Mouse (Mus musculus): Measurements from ENCODE around the gene Trim3.

Trim3 gene

GRCm38 (mm10) chr7:105633127-105633800 lies at the start of gene Trim3:
TSS of gene Trim3 (minus strand) at chr7:105633571.
- peak; percentile 89 for DNase-seq (ENCODE audit: low spot score)

DNA sequence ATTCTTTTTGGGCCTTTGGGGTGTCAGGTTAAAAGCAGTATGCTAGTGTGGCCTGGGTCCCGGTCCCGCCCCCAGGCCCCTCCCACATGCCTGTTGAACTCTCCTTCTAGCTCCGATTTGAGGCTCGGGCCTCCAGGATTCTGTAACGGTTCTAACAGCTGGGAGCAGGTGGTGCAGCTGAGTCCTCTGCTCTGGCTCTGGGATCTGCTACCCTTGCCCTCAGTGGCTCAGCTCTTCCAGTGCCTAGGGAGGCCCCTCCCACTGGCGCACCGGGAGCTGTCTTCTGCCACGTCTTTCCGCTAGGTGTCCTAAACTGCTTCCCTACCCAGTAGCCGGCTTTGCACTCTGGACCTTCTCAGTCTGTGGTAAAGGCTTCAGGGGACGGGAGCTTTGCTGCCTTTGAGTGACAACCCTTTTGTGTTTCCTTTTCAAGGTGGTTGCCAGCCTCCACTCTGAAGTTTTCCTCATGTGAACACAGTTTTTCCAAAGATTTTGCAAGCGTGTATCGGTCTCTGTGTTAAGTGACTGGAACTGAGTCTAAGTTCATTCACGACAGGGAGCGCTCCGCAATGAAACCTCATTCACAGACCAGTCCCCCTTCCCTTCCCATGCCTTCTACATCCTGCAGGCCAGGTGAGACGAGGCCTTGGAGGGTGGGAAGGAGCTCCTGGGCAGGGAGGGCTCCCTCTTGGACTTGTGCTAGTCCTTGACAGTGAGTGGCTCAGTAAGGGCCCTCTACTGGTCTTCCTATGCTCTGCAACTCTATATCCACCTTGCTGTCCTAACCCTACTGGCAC lies 17.5 kb upstream of the Trim3 start, which contains the start of gene Dnhd1:
Gene Dnhd1, plus strand, starts transcription at position 189 of the 797 bp plus-strand sequence.
- peak; percentile 54 for DNase-seq (ENCODE audit: low spot score)

GRCm38 (mm10) chr7:105641936-105642335 lies 8.6 kb upstream of the Trim3 start:
- no peak for DNase-seq (ENCODE audit: low spot score)

DNA sequence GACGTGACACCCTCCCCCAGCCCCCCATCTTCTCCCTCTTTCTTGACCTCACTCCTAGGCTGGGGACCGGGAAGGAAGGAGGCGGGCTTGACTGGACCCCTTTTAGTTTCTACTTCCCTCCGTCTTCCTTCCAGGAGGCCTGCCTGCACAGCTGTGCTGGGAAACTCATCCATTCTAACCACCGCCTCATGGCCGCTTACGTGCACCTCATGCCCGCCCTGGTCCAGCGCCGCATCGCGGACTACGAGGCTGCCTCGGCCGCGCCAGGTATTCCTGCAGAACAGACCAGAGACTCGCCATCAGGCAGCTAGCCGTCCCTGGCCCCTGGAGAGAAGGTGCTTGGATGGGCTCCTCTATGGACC lies 7.5 kb upstream of the Trim3 start:
- DNase-seq (ENCODE audit: low spot score), result no peak

- DNase-seq (ENCODE audit: low spot score), result peak; percentile 97
Measured at GRCm38 (mm10) chr7:105640233-105640893, 7.0 kb upstream of the Trim3 start, which contains the start of the genes Arfip2 and Gm45799. TSS of gene Arfip2 (minus strand) at chr7:105640416. TSS of gene Gm45799 (plus strand) at chr7:105640552.

DNA sequence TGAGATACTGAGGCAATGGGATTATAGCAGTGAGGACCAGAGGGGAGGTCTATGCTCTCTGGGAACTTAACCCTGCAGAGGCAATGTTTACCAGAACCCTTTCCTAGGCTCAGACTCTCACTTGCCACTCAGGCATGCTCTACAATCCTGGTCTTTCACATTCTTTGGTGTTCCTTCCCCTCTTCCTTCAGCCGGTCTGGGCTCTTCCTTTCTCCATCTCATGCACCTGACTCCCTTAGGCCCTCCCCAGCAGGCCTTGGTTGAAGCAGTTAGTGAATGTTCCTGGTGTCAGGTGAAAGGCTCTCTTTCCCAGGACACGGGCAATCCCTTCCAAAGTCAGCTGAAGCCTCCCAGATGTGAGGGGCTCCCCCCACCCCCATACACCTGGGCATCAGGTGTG lies 6.4 kb upstream of the Trim3 start, which contains the start of gene Timm10b:
Gene Timm10b, plus strand, starts transcription at position 301 of the 400 bp plus-strand sequence.
- no peak for DNase-seq (ENCODE audit: low spot score)

DNA sequence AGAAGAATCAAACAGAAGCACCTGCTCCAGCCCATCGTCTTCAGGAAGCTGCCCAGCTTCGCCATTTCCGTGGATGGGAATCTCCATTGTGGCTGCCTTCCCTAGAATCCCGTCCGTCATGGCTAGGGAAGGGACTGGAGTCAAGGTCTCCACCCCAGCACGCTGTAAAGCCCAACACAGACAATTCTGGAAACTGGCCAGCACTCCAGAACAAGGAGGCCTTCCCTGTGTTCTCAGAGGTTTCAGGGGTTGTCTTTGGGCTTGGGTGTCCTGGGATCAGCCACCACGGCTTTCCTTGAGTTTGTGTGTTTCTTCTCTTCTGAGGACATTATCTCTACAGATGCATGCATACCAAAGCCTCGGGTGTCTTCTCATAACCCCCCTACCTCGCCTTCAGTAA lies 5.9 kb upstream of the Trim3 start:
- no peak for DNase-seq (ENCODE audit: low spot score)

- no peak for DNase-seq (ENCODE audit: low spot score)
Measured at GRCm38 (mm10) chr7:105638776-105639175, 5.4 kb upstream of the Trim3 start.

GRCm38 (mm10) chr7:105635726-105636125 lies 2.4 kb upstream of the Trim3 start:
- DNase-seq (ENCODE audit: low spot score), result no peak

- no peak for DNase-seq (ENCODE audit: low spot score)
Measured at GRCm38 (mm10) chr7:105634272-105634920, 1.0 kb upstream of the Trim3 start.

DNA sequence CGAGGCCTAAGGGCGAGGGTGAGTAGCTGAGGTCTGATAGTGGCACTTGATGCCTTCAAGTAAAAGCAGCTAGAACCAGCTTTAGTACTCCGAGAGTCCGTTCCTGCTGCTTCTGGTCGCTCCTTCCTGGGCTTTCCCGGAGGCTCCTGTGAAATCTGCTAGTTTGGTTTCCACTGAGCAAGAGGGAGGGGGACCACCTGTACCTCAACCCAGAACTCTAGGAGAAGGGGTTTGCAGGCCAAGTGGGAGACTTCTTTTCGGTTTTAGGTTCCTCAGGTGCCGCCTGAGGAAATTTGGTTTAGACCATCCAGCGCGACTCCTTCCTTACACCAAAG lies 397 bp upstream of the Trim3 start:
- DNase-seq (ENCODE audit: low spot score), result no peak

DNA sequence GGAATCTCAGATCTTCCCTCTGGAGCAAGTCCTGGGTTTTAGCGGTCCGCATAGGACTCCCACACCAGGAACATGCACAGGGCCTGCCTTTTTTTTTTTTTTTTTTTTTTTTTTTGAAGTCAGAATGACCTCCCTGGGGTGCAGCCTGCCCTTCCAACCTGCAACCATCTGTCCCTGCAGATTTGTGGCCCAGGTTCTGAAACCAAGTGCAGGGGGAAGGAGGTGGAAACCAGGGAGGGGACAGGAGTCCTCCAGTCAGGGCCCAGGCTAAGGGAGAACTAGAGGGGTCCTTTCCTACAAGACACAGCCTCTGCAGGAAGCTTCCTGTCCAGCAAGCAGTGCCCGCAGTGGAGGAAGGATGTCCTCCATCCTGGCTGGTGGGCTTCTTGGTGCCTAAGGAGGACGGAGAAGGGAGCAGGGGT lies 809 bp downstream of the Trim3 start:
- no peak for DNase-seq (ENCODE audit: low spot score)

DNA sequence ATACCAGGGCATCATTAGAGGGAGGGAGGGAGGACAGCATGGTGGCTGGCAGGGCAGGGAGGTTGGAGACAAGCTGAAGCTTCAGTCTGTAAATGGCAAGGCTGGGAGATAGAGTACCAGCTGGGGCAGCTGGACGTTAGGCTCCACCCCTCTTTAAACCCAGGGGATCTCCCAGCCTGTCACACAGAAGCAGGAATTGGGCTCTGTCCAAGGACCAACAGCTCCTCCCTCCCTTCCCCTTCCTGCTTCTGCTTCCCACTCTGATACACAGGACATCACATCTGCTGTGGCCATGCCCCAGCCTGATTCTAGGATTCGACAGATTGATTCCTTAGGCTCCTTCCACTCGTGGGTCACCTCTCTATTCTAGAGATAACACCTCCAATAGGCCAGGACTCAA lies 4.7 kb downstream of the Trim3 start:
- DNase-seq (ENCODE audit: low spot score), result no peak

- no peak for DNase-seq (ENCODE audit: low spot score)
Measured at GRCm38 (mm10) chr7:105625397-105625796, 8.0 kb downstream of the Trim3 start.

DNA sequence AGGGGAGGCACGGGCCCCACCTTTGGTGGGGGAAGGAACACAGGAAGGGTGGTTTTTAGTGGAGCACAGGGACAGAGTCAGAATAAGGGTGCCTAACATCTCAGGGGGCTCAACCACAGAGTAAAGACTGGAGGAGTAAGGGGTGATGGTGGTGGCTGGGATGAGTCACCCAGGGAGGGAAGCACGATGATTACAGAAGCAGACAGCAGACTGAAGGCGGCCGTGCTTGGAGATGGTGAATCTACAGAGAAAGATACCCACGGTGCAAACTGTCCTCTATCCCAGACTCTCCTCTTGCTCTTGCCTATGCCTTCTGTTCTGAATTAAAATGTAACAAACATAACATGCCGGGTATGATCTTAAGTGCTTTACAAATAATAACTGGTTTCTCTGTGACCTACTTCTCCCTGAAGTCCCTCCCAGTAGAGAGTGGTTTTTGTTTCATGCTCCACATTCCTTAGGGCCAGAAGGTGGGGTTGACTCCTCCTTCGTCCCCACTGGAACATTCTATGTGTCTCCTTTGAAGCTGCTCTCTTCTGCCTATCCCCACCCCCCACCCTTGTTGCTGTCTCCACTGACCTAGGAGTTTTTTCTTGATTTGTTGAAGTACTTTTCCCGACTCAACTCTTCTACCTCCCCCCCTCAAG lies 11.6 kb downstream of the Trim3 start:
- no peak for DNase-seq (ENCODE audit: low spot score)

DNA sequence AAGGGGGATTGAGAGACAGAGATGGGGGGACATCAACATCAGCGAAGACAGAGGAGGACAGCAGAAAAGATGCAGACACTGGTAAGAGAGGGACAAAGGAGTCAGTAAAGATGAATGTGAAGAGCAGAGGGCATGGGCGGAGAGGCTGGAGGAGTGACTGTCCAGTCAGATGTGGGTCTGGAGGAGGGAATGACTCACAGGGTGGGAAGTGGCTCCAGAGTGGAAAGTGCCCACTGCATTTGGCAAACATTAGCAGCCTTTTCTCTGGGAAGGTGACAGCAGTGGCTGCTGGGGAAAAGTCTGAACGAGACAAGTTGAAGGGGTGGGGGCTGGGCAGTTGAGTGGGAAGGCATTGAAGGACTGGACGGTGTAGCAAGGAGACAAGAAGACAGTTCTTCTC lies 12.3 kb downstream of the Trim3 start:
- DNase-seq (ENCODE audit: low spot score), result no peak

- no peak for DNase-seq (ENCODE audit: low spot score)
Measured at GRCm38 (mm10) chr7:105619701-105620100, 13.7 kb downstream of the Trim3 start.

DNA sequence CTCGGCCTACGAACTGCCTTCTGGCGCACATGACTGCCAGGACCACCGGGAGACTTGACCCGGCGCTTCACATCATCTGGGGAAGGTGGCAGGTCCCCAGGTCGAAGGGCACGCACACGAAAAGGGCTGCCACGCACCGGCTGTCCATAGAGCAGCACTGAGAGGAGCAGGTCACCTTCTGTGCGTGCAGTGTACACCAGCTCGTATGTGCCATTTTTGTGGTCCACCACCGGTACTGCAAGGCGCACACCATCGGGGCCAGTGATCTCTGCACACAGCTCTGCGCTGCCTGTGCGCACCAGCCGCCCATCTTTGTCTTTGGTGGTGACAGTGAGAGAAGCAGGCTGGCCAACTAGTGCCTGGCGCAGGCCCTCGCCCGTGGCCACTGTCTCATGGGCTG lies 15.6 kb downstream of the Trim3 start:
- no peak for DNase-seq (ENCODE audit: low spot score)

DNA sequence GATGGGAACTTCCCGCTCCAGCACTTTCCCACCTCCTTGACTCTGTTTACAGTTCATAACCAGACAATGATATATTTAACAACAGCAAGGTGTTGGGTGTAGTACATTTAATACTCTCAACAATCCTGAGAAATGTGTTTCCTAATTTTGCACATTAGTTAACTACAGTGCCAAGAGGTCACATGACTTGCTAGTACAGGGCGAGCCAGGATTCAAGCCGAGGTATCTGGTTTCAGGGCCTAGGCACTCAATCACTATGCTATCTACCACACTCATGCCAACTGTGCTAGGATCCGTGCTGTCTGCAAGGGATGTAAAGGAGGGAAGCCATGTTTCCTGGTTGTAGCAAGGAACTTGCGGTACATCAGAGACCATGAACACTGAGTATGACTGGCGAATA lies 16.8 kb downstream of the Trim3 start:
- no peak for DNase-seq (ENCODE audit: low spot score)

DNA sequence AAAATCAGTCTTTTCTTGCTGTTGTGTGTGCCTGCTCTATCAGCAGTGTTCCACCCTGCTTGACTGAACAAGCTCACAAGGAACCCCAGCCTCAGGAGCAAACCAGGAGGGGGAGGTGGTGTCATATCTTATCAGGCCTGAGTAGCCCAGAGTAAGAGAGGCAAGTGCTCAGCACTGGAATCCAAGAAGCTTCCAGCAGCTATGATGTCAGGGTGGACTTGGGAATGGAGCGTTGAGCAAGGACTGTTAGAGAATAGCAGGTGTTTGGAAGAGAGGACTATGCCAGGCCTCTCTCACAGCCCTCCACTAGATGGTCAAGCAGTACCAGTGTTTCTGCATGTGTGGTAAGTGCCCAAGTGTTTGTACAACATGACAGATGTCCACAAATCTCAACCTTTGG lies 17.7 kb downstream of the Trim3 start:
- DNase-seq (ENCODE audit: low spot score), result no peak

- DNase-seq (ENCODE audit: low spot score), result no peak
Measured at GRCm38 (mm10) chr7:105614400-105614799, 19.0 kb downstream of the Trim3 start.

GRCm38 (mm10) chr7:105611767-105612166 lies 21.6 kb downstream of the Trim3 start:
- DNase-seq (ENCODE audit: low spot score), result no peak

Measured in ovary, postnatal 14 days (tissue).